Mouse (Mus musculus) liver, embryonic 14.5 days (tissue): ENCODE results near the gene Gtf2i.

Experiments used
- CTCF ChIP-seq: IDR thresholded peaks from 2 replicates; pipeline ENCODE4 v1.5.1; 2016; ENCODE audit warnings: antibody characterized with exemption, low read depth, control low read depth
- EP300 ChIP-seq: IDR thresholded peaks from 2 replicates; pipeline ENCODE4 v1.6.1; 2016; ENCODE audit warnings: antibody characterized with exemption, low read depth

DNA sequence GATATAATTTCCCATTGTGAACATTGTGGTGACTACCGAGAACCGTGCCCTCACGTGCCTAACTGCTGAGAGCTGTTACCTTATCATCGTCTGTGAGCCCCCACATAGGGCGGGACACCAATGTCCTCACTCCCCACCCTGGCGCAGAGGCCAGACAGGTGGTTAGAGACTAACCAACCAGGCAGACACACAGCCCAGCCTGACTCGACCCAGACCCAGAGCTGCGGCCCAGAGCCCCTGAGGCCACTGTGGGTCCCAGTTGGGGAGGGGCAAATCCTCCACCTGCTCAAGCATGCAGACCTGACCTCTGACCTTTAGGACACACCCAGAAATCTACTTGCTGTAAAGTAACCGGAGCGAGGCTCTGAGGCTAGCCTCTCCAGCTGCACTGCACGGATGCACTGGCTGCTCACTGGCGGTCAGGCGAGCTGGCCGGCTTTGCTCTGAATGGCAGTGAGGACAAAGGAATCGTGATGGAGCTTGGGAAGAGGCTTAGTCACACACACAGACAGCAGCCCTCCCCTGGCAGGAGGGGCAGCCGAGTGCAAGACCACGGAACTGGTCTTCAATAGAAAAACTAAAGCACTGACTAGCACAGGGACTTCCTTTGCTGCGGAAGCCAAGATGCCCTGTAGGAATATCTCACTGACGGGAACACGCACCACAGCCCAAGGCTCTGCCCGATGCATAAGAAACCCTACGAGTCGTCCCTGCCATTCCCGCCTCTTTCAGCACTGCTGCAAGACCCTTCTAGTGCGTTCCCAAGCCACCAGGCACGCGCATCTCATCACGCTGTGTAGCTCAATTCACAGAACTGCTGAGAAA lies 76.4 kb downstream of the Gtf2i start:
- TF ChIP-seq EP300 (no peak), CTCF (no peak)
